Mouse (Mus musculus): Measurements from ENCODE around the gene Hoxa3. TPM values are rescaled to one million over a fixed set of nuclear protein-coding genes. Genes with fewer than 3 reads are reported as not detected.
A peak's percentile ranks its signal among the peaks of the same experiment; 100 is the strongest.

Gene Hoxa3
- polyA plus RNA-seq, 2 experiments: 3.4 to 12.0 TPM

GRCm38 (mm10) chr6:52160511-52161335, 52.4 kb downstream of the Hoxa3 start:
- no peak for TF ChIP-seq POLR2A (IDR thresholded peaks at IDR 0.05; ENCODE audit: borderline replicate concordance, extremely low read depth, insufficient read depth, insufficient read length)
- Histone ChIP-seq H3K4me3 (replicated peaks; ENCODE audit: low read length) (peak overlapping the region; percentile 17), H3K4me2 (replicated peaks; ENCODE audit: low read depth, low read length, severe bottlenecking) (peak overlapping the region; percentile 35), H3K27ac (replicated peaks; ENCODE audit: low read depth, low read length) (no peak overlapping the region), H3K36me3 (ENCODE audit: control insufficient read depth, insufficient read depth, low read length) (no peaks in the 10 kb centered on the region), H3K4me1 (ENCODE audit: control insufficient read depth, insufficient read depth, low read length) (peaks cover 35% of the 10 kb centered on the region), H3K9me3 (ENCODE audit: control insufficient read depth, low read length) (no peaks in the 10 kb centered on the region), H3K9ac (ENCODE audit: low read depth, low read length, severe bottlenecking) (no peak overlapping the region), H3K27me3 (ENCODE audit: control insufficient read depth, insufficient read depth, low read length) (peaks cover 87% of the 10 kb centered on the region)
- DNase-seq (ENCODE audit: low spot score) (peak; percentile 77), ATAC-seq (ENCODE audit: low FRiP score, low read depth) (peak; percentile 12; the same call in 1 of the 2 replicates)
- WGBS: 5% methylated on average over 30 of the region's 30 CpGs

DNA sequence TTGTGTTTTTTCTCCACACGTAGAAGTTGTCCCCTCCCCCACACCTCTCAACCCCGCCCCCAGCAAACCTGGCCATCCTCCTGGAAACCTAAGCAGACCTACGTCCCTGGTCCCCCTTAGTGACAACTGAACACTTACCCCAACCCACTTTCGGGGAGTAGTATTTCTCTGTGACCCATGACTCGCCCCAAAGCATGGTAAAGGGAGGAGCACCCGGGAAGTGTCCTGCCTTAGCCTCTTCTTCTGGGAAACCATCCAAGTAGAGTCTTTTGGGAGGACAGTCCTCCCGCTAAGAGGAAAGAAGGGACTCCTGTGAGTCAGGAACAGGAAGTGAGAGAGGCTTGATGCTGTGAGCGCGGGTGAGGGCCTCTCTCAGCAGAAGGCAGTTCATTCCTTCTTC, 53.2 kb downstream of the Hoxa3 start:
- H3K4me3 ChIP-seq (replicated peaks; ENCODE audit: low read length): no peak overlapping the region
- H3K36me3 ChIP-seq (ENCODE audit: control insufficient read depth, insufficient read depth, low read length): no peaks in the 10 kb centered on the region
- H3K4me1 ChIP-seq (ENCODE audit: control insufficient read depth, insufficient read depth, low read length): peaks cover 33% of the 10 kb centered on the region
- no peaks in the 10 kb centered on the region for H3K9me3 ChIP-seq (ENCODE audit: control insufficient read depth, low read length)
- peak overlapping the region; percentile 35 for H3K4me2 ChIP-seq (replicated peaks; ENCODE audit: low read depth, low read length, severe bottlenecking)
- TF ChIP-seq POLR2A (IDR thresholded peaks at IDR 0.05; ENCODE audit: borderline replicate concordance, extremely low read depth, insufficient read depth, insufficient read length): no peak
- H3K27ac ChIP-seq (replicated peaks; ENCODE audit: low read depth, low read length): no peak overlapping the region
- H3K9ac ChIP-seq (ENCODE audit: low read depth, low read length, severe bottlenecking): no peak overlapping the region
- no peak for ATAC-seq (ENCODE audit: low FRiP score, low read depth)
- H3K27me3 ChIP-seq (ENCODE audit: control insufficient read depth, insufficient read depth, low read length): peaks cover 87% of the 10 kb centered on the region
- WGBS: 12% methylated on average over 6 of the region's 9 CpGs
- no peak for DNase-seq (ENCODE audit: low spot score)

DNA sequence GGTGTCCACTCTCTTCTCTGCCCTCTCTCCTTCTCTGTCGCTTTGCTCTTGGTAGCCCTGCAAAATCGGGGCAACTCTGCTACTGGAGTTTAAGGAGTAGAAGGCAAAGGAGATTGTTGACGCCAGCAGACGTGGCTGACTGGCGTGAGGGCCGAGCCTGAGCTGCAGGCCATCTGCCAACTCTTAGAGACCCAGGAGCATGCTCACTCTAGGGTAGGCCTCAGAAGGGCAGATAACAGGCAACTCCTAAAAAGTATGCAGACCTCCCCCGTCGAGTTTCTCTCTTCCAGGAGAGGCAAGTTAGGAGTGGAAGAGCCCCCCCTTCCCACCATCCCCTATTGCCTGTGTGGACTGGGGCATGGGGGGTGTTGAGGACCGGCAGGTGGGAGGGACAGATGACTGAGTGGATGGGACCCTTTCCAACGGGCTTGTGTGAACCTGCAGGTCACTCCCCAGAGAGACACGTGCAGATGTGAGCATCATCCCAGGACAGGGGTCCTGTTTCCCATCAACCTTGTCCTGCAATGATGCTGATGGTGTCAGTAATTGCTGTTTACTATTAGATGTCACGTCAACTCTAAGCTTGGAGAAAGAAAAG, 53.9 kb downstream of the Hoxa3 start:
- TF ChIP-seq POLR2A (IDR thresholded peaks at IDR 0.05; ENCODE audit: borderline replicate concordance, extremely low read depth, insufficient read depth, insufficient read length): no peak
- Histone ChIP-seq H3K4me2 (replicated peaks; ENCODE audit: low read depth, low read length, severe bottlenecking) (peak overlapping the region; percentile 99), H3K36me3 (ENCODE audit: control insufficient read depth, insufficient read depth, low read length) (no peaks in the 10 kb centered on the region), H3K4me1 (ENCODE audit: control insufficient read depth, insufficient read depth, low read length) (peaks cover 27% of the 10 kb centered on the region), H3K27me3 (ENCODE audit: control insufficient read depth, insufficient read depth, low read length) (peaks cover 89% of the 10 kb centered on the region), H3K9me3 (ENCODE audit: control insufficient read depth, low read length) (no peaks in the 10 kb centered on the region), H3K27ac (replicated peaks; ENCODE audit: low read depth, low read length) (peak overlapping the region; percentile 43; the same call in 1 of the 2 replicates), H3K4me3 (replicated peaks; ENCODE audit: low read length) (peak overlapping the region; percentile 76), H3K9ac (ENCODE audit: low read depth, low read length, severe bottlenecking) (peak overlapping the region; percentile 53; the same call in 1 of the 2 replicates)
- ATAC-seq (ENCODE audit: low FRiP score, low read depth): no peak
- WGBS: 12% methylated on average over 12 of the region's 12 CpGs
- DNase-seq (ENCODE audit: low spot score): no peak

DNA sequence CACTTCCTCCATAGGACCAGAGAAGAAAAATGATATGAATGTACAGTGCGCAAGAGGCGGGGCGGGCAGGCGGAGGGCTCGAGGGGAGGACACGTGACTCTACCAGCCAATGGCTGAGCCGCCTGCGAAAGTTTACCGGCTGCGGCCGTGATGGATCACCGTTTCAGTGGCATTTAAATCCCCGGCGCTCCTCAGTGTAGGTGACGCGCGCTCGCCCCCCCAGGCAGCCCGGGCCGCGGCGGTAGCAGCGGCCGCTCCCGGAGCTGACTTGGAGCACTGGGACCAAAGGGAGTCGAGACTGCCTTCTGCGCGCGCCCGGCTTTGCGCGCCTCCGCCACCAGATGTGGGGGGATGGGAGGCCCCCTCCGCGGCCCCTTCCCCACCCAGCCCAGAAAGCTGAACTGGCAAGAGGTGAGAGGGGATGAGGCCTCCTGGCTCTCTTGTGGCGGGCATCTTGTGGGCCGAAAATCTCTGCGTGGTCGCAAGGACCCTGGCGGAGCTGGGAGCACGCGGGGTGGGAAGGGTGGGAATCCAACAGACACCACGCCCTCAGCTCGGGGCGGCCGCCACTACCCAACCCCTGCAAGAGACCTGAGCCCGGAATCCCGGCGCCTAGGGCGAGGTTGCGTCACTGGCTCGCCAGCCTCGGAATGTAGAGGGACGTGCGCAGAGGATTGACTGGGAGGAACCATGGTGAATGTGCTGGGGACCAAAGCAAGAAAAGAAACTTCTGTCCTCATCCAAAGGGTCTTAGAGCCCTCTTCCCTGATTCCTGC, 54.7 kb downstream of the Hoxa3 start, which contains the start of gene Hoxa1:
TSS of gene Hoxa1 (minus strand) at position 42 of the 776 bp plus-strand sequence.
- 3% methylated on average over 49 of the region's 55 CpGs for WGBS
- DNase-seq (ENCODE audit: low spot score): peak; percentile 88
- Histone ChIP-seq H3K27ac (replicated peaks; ENCODE audit: low read depth, low read length) (peak within 1 kb of the TSS; percentile 43; the same call in 1 of the 2 replicates), H3K9me3 (ENCODE audit: control insufficient read depth, low read length) (no peaks in the 10 kb centered on the region), H3K4me3 (replicated peaks; ENCODE audit: low read length) (peak within 1 kb of the TSS; percentile 76), H3K9ac (ENCODE audit: low read depth, low read length, severe bottlenecking) (peak within 1 kb of the TSS; percentile 53), H3K4me1 (ENCODE audit: control insufficient read depth, insufficient read depth, low read length) (peaks cover 23% of the 10 kb centered on the region), H3K36me3 (ENCODE audit: control insufficient read depth, insufficient read depth, low read length) (no peaks in the 10 kb centered on the region), H3K4me2 (replicated peaks; ENCODE audit: low read depth, low read length, severe bottlenecking) (peak within 1 kb of the TSS; percentile 99), H3K27me3 (ENCODE audit: control insufficient read depth, insufficient read depth, low read length) (peaks cover 92% of the 10 kb centered on the region)
- ATAC-seq (ENCODE audit: low FRiP score, low read depth): peak; percentile 81
- no peak for TF ChIP-seq POLR2A (IDR thresholded peaks at IDR 0.05; ENCODE audit: borderline replicate concordance, extremely low read depth, insufficient read depth, insufficient read length)
